Mouse (Mus musculus) CH12.LX (cell line): Measurements from ENCODE around the gene Nrros. TPM values are rescaled to one million over a fixed set of nuclear protein-coding genes. Genes with fewer than 3 reads are reported as not detected.

Experiments used
- DNase-seq: peaks from one replicate; pipeline ENCODE4 v3.0.0-alpha.2; 2013; ENCODE audit errors: extremely low read depth
- H3K27ac ChIP-seq: 2 replicates; pipeline ENCODE4 v1.5.1; 2012; ENCODE audit warnings: low read depth, mild to moderate bottlenecking, control low read depth, moderate library complexity; ENCODE audit not compliant: insufficient read depth
- H3K27me3 ChIP-seq: replicated peaks from 2 replicates; pipeline ENCODE3; 2012; ENCODE audit warnings: inconsistent platforms
- H3K36me3 ChIP-seq, 2 experiments: replicated peaks in 1 of 2; 2 replicates each; pipeline versions ENCODE3 to v1.6.1; 2012; ENCODE audit warnings: inconsistent platforms in 1 of 2, low read length in 1 of 2, mild to moderate bottlenecking in 1 of 2, mixed read lengths in 1 of 2, moderate library complexity in 1 of 2; ENCODE audit not compliant: control insufficient read depth in 1 of 2, insufficient read depth in 1 of 2
- H3K4me1 ChIP-seq, 2 experiments: 2 replicates each; pipeline ENCODE4 v1.6.1; 2012; ENCODE audit warnings: inconsistent platforms in 1 of 2, moderate library complexity in 1 of 2; ENCODE audit not compliant: insufficient read depth in 2 of 2, control insufficient read depth in 1 of 2
- H3K4me2 ChIP-seq: 2 replicates; pipeline ENCODE4 v1.6.1; 2012; ENCODE audit warnings: low read depth, mild to moderate bottlenecking, control low read depth; ENCODE audit not compliant: poor library complexity, insufficient read depth, severe bottlenecking
- H3K4me3 ChIP-seq, 3 experiments: fragments of 150-350 bp in 1 of 3; sonication (generic) in 1 of 3; replicated peaks in 1 of 3; 2 replicates each; pipeline versions ENCODE3 to v1.5.1; 2011 to 2012; ENCODE audit warnings: low read depth in 2 of 3, low read length in 2 of 3, mild to moderate bottlenecking in 2 of 3, moderate library complexity in 2 of 3, control low read depth in 1 of 3, improper control_type of control experiment in 1 of 3, inconsistent platforms in 1 of 3, mixed read lengths in 1 of 3; ENCODE audit not compliant: poor library complexity in 1 of 3
- H3K79me2 ChIP-seq: replicated peaks from 2 replicates; pipeline ENCODE4 v1.6.1; 2012; ENCODE audit warnings: mild to moderate bottlenecking, moderate library complexity; ENCODE audit not compliant: control insufficient read depth, poor library complexity, insufficient read depth, severe bottlenecking; ENCODE audit errors: extremely low read depth
- H3K9ac ChIP-seq: 2 replicates; pipeline ENCODE4 v1.6.1; 2012; ENCODE audit warnings: low read depth, mild to moderate bottlenecking, control low read depth, moderate library complexity; ENCODE audit not compliant: insufficient read depth
- H3K9me3 ChIP-seq: replicated peaks from 2 replicates; pipeline ENCODE3; 2012; ENCODE audit warnings: low read length, inconsistent platforms, mixed read lengths
- CHD2 ChIP-seq: IDR thresholded peaks from 2 replicates; pipeline ENCODE4 v1.6.1; 2011; ENCODE audit warnings: low read length, improper control_type of control experiment
- ELF1 ChIP-seq: IDR thresholded peaks from 2 replicates; pipeline ENCODE4 v1.6.1; 2014; ENCODE audit warnings: low read depth, mild to moderate bottlenecking, inconsistent platforms, low read length, improper control_type of control experiment
- EP300 ChIP-seq: IDR thresholded peaks from 2 replicates; pipeline ENCODE4 v1.6.1; 2011; ENCODE audit warnings: low read length, improper control_type of control experiment
- ETS1 ChIP-seq: conservative IDR thresholded peaks from 2 replicates; pipeline ENCODE4 v1.6.1; 2012; ENCODE audit warnings: low read depth, mild to moderate bottlenecking, inconsistent platforms, low read length, improper control_type of control experiment, moderate library complexity
- HCFC1 ChIP-seq: IDR thresholded peaks from 2 replicates; pipeline ENCODE4 v1.6.1; 2012; ENCODE audit warnings: low read depth, mild to moderate bottlenecking, inconsistent platforms, low read length, improper control_type of control experiment
- IRF4 ChIP-seq: IDR thresholded peaks from 2 replicates; pipeline ENCODE4 v1.6.1; 2014; ENCODE audit warnings: low read depth, mild to moderate bottlenecking, inconsistent platforms, low read length, improper control_type of control experiment
- MAFK ChIP-seq: IDR thresholded peaks from 2 replicates; pipeline ENCODE4 v1.6.1; 2011; ENCODE audit warnings: low read length, improper control_type of control experiment; ENCODE audit not compliant: insufficient replicate concordance
- MAX ChIP-seq: IDR thresholded peaks from 2 replicates; pipeline ENCODE4 v1.6.1; 2011; ENCODE audit warnings: low read length, improper control_type of control experiment
- MAZ ChIP-seq: IDR thresholded peaks from 2 replicates; pipeline ENCODE4 v1.6.1; 2012; ENCODE audit warnings: low read depth, mild to moderate bottlenecking, inconsistent platforms, low read length, improper control_type of control experiment, moderate library complexity
- MEF2A ChIP-seq: IDR thresholded peaks from 2 replicates; pipeline ENCODE4 v1.6.1; 2014; ENCODE audit warnings: low read depth, mild to moderate bottlenecking, inconsistent platforms, low read length, improper control_type of control experiment, borderline replicate concordance
- MYC ChIP-seq: IDR thresholded peaks from 2 replicates; pipeline ENCODE4 v1.6.1; 2011; ENCODE audit warnings: low read depth, mild to moderate bottlenecking, improper control_type of control experiment, low read length
- NELFE ChIP-seq: IDR thresholded peaks from 2 replicates; pipeline ENCODE4 v1.6.1; 2011; ENCODE audit warnings: low read depth, low read length, improper control_type of control experiment
- PAX5 ChIP-seq: IDR thresholded peaks from 2 replicates; pipeline ENCODE4 v1.6.1; 2012; ENCODE audit warnings: low read length, inconsistent platforms, mixed read lengths
- POLR2A ChIP-seq: IDR thresholded peaks from 2 replicates; pipeline ENCODE4 v1.6.1; 2011; ENCODE audit warnings: low read depth, mild to moderate bottlenecking, improper control_type of control experiment, low read length
- POLR2AphosphoS2 ChIP-seq: IDR thresholded peaks from 2 replicates; pipeline ENCODE4 v1.6.1; 2011; ENCODE audit warnings: low read depth, low read length, improper control_type of control experiment
- RAD21 ChIP-seq: IDR thresholded peaks from 2 replicates; pipeline ENCODE4 v1.6.1; 2011; ENCODE audit warnings: low read depth, mild to moderate bottlenecking, low read length, improper control_type of control experiment, moderate library complexity
- RCOR1 ChIP-seq: conservative IDR thresholded peaks from 2 replicates; pipeline ENCODE4 v1.6.1; 2012; ENCODE audit warnings: low read depth, mild to moderate bottlenecking, inconsistent platforms, low read length, improper control_type of control experiment
- SIN3A ChIP-seq: IDR thresholded peaks from 2 replicates; pipeline ENCODE4 v1.6.1; 2012; ENCODE audit warnings: low read length, improper control_type of control experiment, inconsistent platforms
- SMC3 ChIP-seq: IDR thresholded peaks from 2 replicates; pipeline ENCODE4 v1.6.1; 2011; ENCODE audit warnings: low read depth, low read length, improper control_type of control experiment
- TBP ChIP-seq: conservative IDR thresholded peaks from 2 replicates; pipeline ENCODE4 v1.6.1; 2011; ENCODE audit warnings: low read depth, low read length, improper control_type of control experiment
- TCF12 ChIP-seq: IDR thresholded peaks from 2 replicates; pipeline ENCODE4 v1.6.1; 2014; ENCODE audit warnings: low read depth, mild to moderate bottlenecking, inconsistent platforms, low read length, improper control_type of control experiment
- UBTF ChIP-seq: IDR thresholded peaks from 2 replicates; pipeline ENCODE4 v1.6.1; 2012; ENCODE audit warnings: low read depth, mild to moderate bottlenecking, inconsistent platforms, low read length, improper control_type of control experiment, moderate library complexity
- USF1 ChIP-seq: IDR thresholded peaks from 2 replicates; pipeline ENCODE4 v1.6.1; 2014; ENCODE audit warnings: low read depth, mild to moderate bottlenecking, inconsistent platforms, low read length, improper control_type of control experiment
- USF2 ChIP-seq: conservative IDR thresholded peaks from 2 replicates; pipeline ENCODE4 v1.6.1; 2011; ENCODE audit warnings: low read depth, low read length, improper control_type of control experiment
- ZC3H11A ChIP-seq: IDR thresholded peaks from 2 replicates; pipeline ENCODE4 v1.6.1; 2012; ENCODE audit warnings: low read depth, mild to moderate bottlenecking, inconsistent platforms, low read length, improper control_type of control experiment
- ZKSCAN1 ChIP-seq: IDR thresholded peaks from 2 replicates; pipeline ENCODE4 v1.6.1; 2012; ENCODE audit warnings: low read depth, inconsistent platforms, low read length, improper control_type of control experiment, borderline replicate concordance
- ZNF384 ChIP-seq: IDR thresholded peaks from 2 replicates; pipeline ENCODE4 v1.6.1; 2012; ENCODE audit warnings: low read depth, low read length, improper control_type of control experiment, inconsistent platforms
- dilution Hi-C: fragments of 300-500 bp; cut with MboI; formaldehyde crosslinking; loops from 2 replicates; pipeline ENCODE4 v1.14.3; 2020; ENCODE audit warnings: low sequenced_read_pairs; ENCODE audit not compliant: extremely low pct_unique_long_range_greater_than_20kb, extremely low pct_ligation_motif_present
- in situ Hi-C: fragments of 300-500 bp; cut with MboI; formaldehyde crosslinking; loops from 3 replicates; pipeline ENCODE4 v1.14.3; 2019; ENCODE audit warnings: low sequenced_read_pairs, low pct_ligation_motif_present, low pct_unique_long_range_greater_than_20kb, mixed read lengths
- polyA plus RNA-seq: library from polyadenylated mRNA; unstranded; fragments of >175 nt; gene quantifications from 2 replicates; pipeline ENCODE4 v1.2.1, GENCODE M21; 2012; ENCODE audit warnings: low read depth; ENCODE audit not compliant: insufficient read length
- total RNA-seq, 2 experiments: library from RNA; depleted of rRNA; stranded (reverse); fragments of 300-350 nt in 1 of 2; fragments of >200 nt in 1 of 2; gene quantifications; 2 replicates each; pipeline ENCODE4 v1.2.3; 2012 to 2014

Gene Nrros
- total and polyA plus RNA-seq, 3 experiments, result 49.6 to 71.0 (median 64.3) TPM

- TF ChIP-seq TCF12 (peak; percentile 43; the same call in 1 of the 2 replicates), ZC3H11A (no peak), MAFK (0 out of 2 replicates have a peak, but pooled peaks have one; percentile 14), UBTF (no peak), USF1 (peak; percentile 73), POLR2AphosphoS2 (no peak), ETS1 (no peak; the same call in 1 of the 2 replicates), HCFC1 (no peak)
Observed at GRCm38 (mm10) chr16:32164396-32165027, 882 bp downstream of the Nrros start (continued).

- H3K9ac ChIP-seq, result peak overlapping the region; percentile 85
- H3K4me2 ChIP-seq, result peak overlapping the region; percentile 93
- peak overlapping the region; percentile 78 to 79 (median 79) for H3K4me3 ChIP-seq
- H3K27ac ChIP-seq, result peak overlapping the region; percentile 82
- TF ChIP-seq MAFK (no peak), IRF4 (no peak), SIN3A (no peak), UBTF (no peak), ZC3H11A (no peak), POLR2AphosphoS2 (no peak), POLR2A (no peak), ZKSCAN1 (no peak), MEF2A (no peak), USF2 (no peak), PAX5 (no peak)
- TF ChIP-seq, all 38 proteins: peak for 0
- H3K4me1 ChIP-seq, result peaks cover 16 to 47% of the 10 kb centered on the region in 2 experiments
- H3K27me3 ChIP-seq, result no peaks in the 10 kb centered on the region
- peaks cover 60% of the 10 kb centered on the region for H3K79me2 ChIP-seq
- dilution Hi-C loops, result no loop called here
- peaks cover 7% of the 10 kb centered on the region for H3K9me3 ChIP-seq
- H3K36me3 ChIP-seq, result peaks cover 18 to 36% of the 10 kb centered on the region in 2 experiments
- peak; percentile 25 for DNase-seq
- in situ Hi-C loops, result loop anchor here (5.0 kb wide), 1 partner anchor 37 kb away; no protein-coding TSS in a partner anchor
Observed at GRCm38 (mm10) chr16:32163891-32164290, 1.5 kb downstream of the Nrros start.

GRCm38 (mm10) chr16:32163392-32163791 is 2.0 kb downstream of the Nrros start:
- H3K9ac ChIP-seq, result peak overlapping the region; percentile 85
- peak; percentile 97 for DNase-seq
- TF ChIP-seq EP300 (peak; percentile 85), PAX5 (no peak), ETS1 (peak; percentile 86), SMC3 (peak; percentile 42), ZNF384 (no peak), CHD2 (peak; percentile 75), NELFE (peak; percentile 54; the same call in 1 of the 2 replicates), POLR2A (peak; percentile 55), MYC (peak; percentile 85), RAD21 (peak; percentile 6), MAZ (peak; percentile 83), ZKSCAN1 (no peak), HCFC1 (peak; percentile 54), RCOR1 (no peak), MAFK (peak; percentile 72; the same call in 1 of the 2 replicates), ELF1 (peak; percentile 81), USF1 (no peak), UBTF (peak; percentile 97), TBP (peak; percentile 79), TCF12 (peak; percentile 87; the same call in 1 of the 2 replicates), MAX (peak; percentile 78), IRF4 (peak; percentile 83)

More at GRCm38 (mm10) chr16:32163392-32163791, 2.0 kb downstream of the Nrros start:
- Histone ChIP-seq H3K79me2 (peaks cover 62% of the 10 kb centered on the region), H3K4me1 (peaks cover 16 to 47% of the 10 kb centered on the region in 2 experiments), H3K27me3 (no peaks in the 10 kb centered on the region), H3K4me2 (peak overlapping the region; percentile 93), H3K9me3 (peaks cover 7% of the 10 kb centered on the region), H3K4me3 (peak overlapping the region; percentile 78 to 79 (median 79)), H3K36me3 (peaks cover 18 to 36% of the 10 kb centered on the region in 2 experiments), H3K27ac (peak overlapping the region; percentile 82)
- in situ Hi-C loops (loop anchor here (5.0 kb wide), 1 partner anchor 36 kb away; no protein-coding TSS in a partner anchor), dilution Hi-C loops (no loop called here)
